Mouse (Mus musculus) bone marrow macrophage, adult 2 months (primary cell): ENCODE results near the gene Mtmr6. TPM values are rescaled to one million over a fixed set of nuclear protein-coding genes. Genes with fewer than 3 reads are reported as not detected.

Source experiments
- H3K27ac ChIP-seq: 2 replicates; pipeline ENCODE4 v1.5.1; 2012; ENCODE audit warnings: low read depth, low read length; ENCODE audit not compliant: insufficient read depth
- H3K4me1 ChIP-seq: 2 replicates; pipeline ENCODE4 v1.6.1; 2012; ENCODE audit warnings: low read length; ENCODE audit not compliant: control insufficient read depth, insufficient read depth
- H3K4me3 ChIP-seq: 2 replicates; pipeline ENCODE4 v1.5.1; 2012; ENCODE audit warnings: mild to moderate bottlenecking, low read length, moderate library complexity; ENCODE audit not compliant: insufficient read depth
- CTCF ChIP-seq: IDR thresholded peaks from 2 replicates; pipeline ENCODE4 v1.5.1; 2012; ENCODE audit warnings: low read depth, mild to moderate bottlenecking, low read length, moderate library complexity
- POLR2A ChIP-seq: IDR thresholded peaks from 2 replicates; pipeline ENCODE4 v1.6.1; 2012; ENCODE audit warnings: mild to moderate bottlenecking, low read depth, low read length, borderline replicate concordance
- polyA plus RNA-seq: library from polyadenylated mRNA; stranded (reverse); fragments of >200 nt; gene quantifications from 2 replicates; pipeline ENCODE4 v1.2.4, GENCODE M21; 2012; ENCODE audit not compliant: missing spikeins, insufficient read depth, insufficient read length

The Mtmr6 gene
- polyA plus RNA-seq, 1 experiment = 129 TPM

- H3K27ac ChIP-seq = no peak overlapping the region
- H3K4me1 ChIP-seq = peaks cover 13% of the 10 kb centered on the region
- no peak overlapping the region for H3K4me3 ChIP-seq
- TF ChIP-seq POLR2A = no peak
- no peak for TF ChIP-seq CTCF
Measured at GRCm38 (mm10) chr14:60253466-60253865, 11.6 kb upstream of the Mtmr6 start.

GRCm38 (mm10) chr14:60254774-60255173 lies 10.3 kb upstream of the Mtmr6 start:
- TF ChIP-seq POLR2A (no peak), CTCF (no peak)
- no peak overlapping the region for H3K27ac ChIP-seq
- peaks cover 8% of the 10 kb centered on the region for H3K4me1 ChIP-seq
- no peak overlapping the region for H3K4me3 ChIP-seq

GRCm38 (mm10) chr14:60256356-60256755 lies 8.7 kb upstream of the Mtmr6 start:
- Histone ChIP-seq H3K4me3 (no peak overlapping the region), H3K27ac (no peak overlapping the region), H3K4me1 (peaks cover 8% of the 10 kb centered on the region)
- TF ChIP-seq POLR2A = no peak
- TF ChIP-seq CTCF = no peak

- Histone ChIP-seq H3K4me1 (peaks cover 8% of the 10 kb centered on the region), H3K4me3 (no peak overlapping the region), H3K27ac (no peak overlapping the region)
- TF ChIP-seq CTCF (no peak), POLR2A (no peak)
Measured at GRCm38 (mm10) chr14:60257101-60257500, 7.9 kb upstream of the Mtmr6 start.

- TF ChIP-seq CTCF (no peak), POLR2A (no peak)
- Histone ChIP-seq H3K4me3 (no peak overlapping the region), H3K27ac (no peak overlapping the region), H3K4me1 (peaks cover 5% of the 10 kb centered on the region)
Measured at GRCm38 (mm10) chr14:60257851-60258250, 7.2 kb upstream of the Mtmr6 start.

- TF ChIP-seq CTCF (no peak), POLR2A (no peak)
- Histone ChIP-seq H3K4me1 (peaks cover 12% of the 10 kb centered on the region), H3K27ac (no peak overlapping the region), H3K4me3 (no peak overlapping the region)
Measured at GRCm38 (mm10) chr14:60262316-60262715, 2.7 kb upstream of the Mtmr6 start.

- TF ChIP-seq POLR2A = no peak
- TF ChIP-seq CTCF = no peak
- Histone ChIP-seq H3K27ac (peak overlapping the region; percentile 79), H3K4me1 (peaks cover 43% of the 10 kb centered on the region), H3K4me3 (peak overlapping the region; percentile 54)
Measured at GRCm38 (mm10) chr14:60269333-60269732, 4.3 kb downstream of the Mtmr6 start.

- TF ChIP-seq POLR2A (no peak), CTCF (no peak)
- Histone ChIP-seq H3K4me1 (peaks cover 29% of the 10 kb centered on the region), H3K4me3 (peak overlapping the region; percentile 54), H3K27ac (peak overlapping the region; percentile 89)
Measured at GRCm38 (mm10) chr14:60273346-60273745, 8.3 kb downstream of the Mtmr6 start.

GRCm38 (mm10) chr14:60275301-60276276 lies 10.6 kb downstream of the Mtmr6 start:
- peaks cover 15% of the 10 kb centered on the region for H3K4me1 ChIP-seq
- no peak for TF ChIP-seq CTCF
- no peak for TF ChIP-seq POLR2A
- no peak overlapping the region for H3K27ac ChIP-seq
- H3K4me3 ChIP-seq = no peak overlapping the region

- peaks cover 49% of the 10 kb centered on the region for H3K4me1 ChIP-seq
- TF ChIP-seq CTCF (no peak), POLR2A (no peak)
Measured at GRCm38 (mm10) chr14:60286194-60286863, 21.3 kb downstream of the Mtmr6 start.

More at GRCm38 (mm10) chr14:60286194-60286863, 21.3 kb downstream of the Mtmr6 start:
- H3K4me3 ChIP-seq = no peak overlapping the region
- H3K27ac ChIP-seq = no peak overlapping the region
